Mouse (Mus musculus): ENCODE results near the gene Palb2.

DNA sequence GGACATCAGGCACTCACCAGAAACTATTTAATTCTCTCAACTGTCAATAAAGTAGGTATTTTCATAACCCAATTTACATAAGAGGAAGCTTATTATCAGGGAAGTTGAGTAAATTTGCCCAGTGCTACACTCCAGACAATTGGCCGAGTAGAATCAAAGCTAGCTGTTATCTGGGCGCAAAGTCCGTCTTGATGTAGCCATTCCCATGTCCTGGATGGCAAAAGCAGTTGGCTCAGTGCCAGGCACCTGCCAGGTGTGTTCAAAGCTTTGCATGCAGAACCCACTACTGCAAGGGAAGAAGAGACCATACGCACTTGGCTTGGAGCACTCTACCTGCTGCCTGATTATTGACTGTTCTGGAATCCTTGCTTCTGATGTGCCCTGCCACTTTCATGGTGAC is 19.7 kb upstream of the Palb2 start:
- TF ChIP-seq CTCF (conservative IDR thresholded peaks at IDR 0.05 in 1 of 2, IDR thresholded peaks at IDR 0.05 in 1 of 2; ENCODE audit: low read depth in 2 of 2, low read length in 2 of 2) (no peak), POLR2A (IDR thresholded peaks at IDR 0.05; ENCODE audit: low read depth, low read length) (no peak), HCFC1 (IDR thresholded peaks at IDR 0.05; ENCODE audit: low read depth, low read length) (no peak), MXI1 (IDR thresholded peaks at IDR 0.05; ENCODE audit: low read depth, low read length) (no peak), ZNF384 (IDR thresholded peaks at IDR 0.05; ENCODE audit: low read depth, low read length) (no peak)

Data from CH12.LX (cell line).